Mouse (Mus musculus) layer of hippocampus, postnatal 36 days (tissue): ENCODE results near the gene Frem2. TPM values are rescaled to one million over a fixed set of nuclear protein-coding genes. Genes with fewer than 3 reads are reported as not detected.

Experiments used
- DNase-seq, 2 experiments: peaks; one replicate each; pipeline ENCODE4 v3.0.0; 2022
- total RNA-seq, 2 experiments: library from RNA; stranded (reverse); gene quantifications; 2 replicates each; pipeline ENCODE4 v1.2.3; 2021

Frem2 gene
- total RNA-seq, 2 experiments from 2014 or later: 2.1 to 2.5 TPM

- no peak for DNase-seq
These were observed 46.0 kb downstream of the Frem2 start for GRCm38 (mm10) chr3:53611106-53611505.

GRCm38 (mm10) chr3:53609851-53610250 lies 47.3 kb downstream of the Frem2 start:
- DNase-seq: no peak

GRCm38 (mm10) chr3:53600140-53600539 lies 57.0 kb downstream of the Frem2 start:
- no peak for DNase-seq

GRCm38 (mm10) chr3:53599315-53599714 lies 57.8 kb downstream of the Frem2 start:
- DNase-seq: no peak

DNA sequence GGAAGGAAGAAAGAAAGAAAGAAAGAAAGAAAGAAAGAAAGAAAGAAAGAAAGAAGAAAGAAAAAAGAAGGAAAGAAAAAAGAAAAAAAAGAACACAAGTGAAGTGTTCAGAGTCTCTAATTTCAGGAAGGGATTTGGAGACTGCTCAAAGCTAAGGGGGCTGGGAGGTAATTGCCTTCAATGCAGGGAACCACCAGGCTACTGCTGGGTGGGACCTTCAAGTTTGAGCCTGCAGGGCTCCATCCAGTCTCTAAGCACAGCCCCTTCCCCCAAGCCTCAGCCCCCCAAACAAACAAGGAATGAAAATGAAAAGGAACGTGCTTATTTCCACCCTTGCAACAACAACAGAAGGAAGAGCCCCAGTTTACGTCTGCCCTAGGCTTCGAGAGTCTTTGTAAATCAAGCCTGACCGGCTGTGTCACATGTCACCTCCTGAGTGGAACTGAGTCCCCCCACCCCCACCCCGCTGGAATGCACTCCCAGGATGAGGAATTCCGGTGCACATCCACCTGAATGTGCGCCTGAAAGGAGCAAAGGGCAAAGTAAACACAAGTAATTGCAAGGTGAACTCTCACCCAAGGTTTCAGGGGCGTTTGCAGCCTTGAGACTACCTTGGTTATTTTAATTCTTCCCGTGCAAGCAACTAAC lies 58.9 kb downstream of the Frem2 start:
- DNase-seq: no peak

DNA sequence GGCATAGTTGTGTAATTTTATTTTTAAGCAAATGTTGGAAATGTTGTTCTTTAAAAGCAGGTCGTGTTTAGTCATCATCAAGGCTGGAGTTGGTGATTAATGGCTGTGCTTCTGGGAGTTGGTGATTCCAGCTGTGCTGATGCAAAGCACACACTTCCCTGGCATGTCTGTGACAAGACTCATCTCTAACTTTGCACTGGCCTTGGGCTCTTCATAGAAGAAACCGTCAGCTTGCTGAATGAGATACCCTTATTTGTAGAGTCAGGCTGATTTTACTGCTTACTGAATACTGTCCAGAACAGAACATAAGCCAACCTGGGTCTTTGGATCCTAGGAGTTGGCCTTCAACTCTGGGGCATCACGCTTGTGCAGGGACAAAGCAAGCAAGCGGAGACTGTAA lies 62.7 kb downstream of the Frem2 start:
- DNase-seq: no peak

- no peak for DNase-seq
These were observed 63.4 kb downstream of the Frem2 start for GRCm38 (mm10) chr3:53593718-53594117.

DNA sequence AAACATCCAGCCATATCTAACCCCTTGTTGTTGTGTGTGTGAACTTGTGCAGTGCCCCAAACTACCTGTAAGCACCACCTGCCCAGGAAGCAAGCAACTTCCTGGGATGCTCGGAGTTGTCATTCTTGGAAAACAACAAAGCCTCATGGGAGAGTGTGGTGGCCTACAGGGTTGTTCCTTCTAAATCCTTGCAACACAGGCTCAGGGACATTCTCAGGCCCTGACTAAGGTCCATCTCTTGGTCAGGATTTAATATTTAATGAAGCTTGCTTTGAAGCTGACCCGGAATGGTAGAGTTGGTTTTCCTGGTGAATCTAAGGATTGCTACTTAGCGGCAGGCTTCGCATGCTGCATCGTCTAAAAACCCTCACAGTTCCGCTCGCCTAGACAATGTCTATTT lies 65.1 kb downstream of the Frem2 start:
- DNase-seq: no peak

GRCm38 (mm10) chr3:53590139-53590621 lies 67.0 kb downstream of the Frem2 start:
- peak; percentile 15 to 49 for DNase-seq

GRCm38 (mm10) chr3:53583248-53583647 lies 73.9 kb downstream of the Frem2 start:
- no peak for DNase-seq

- DNase-seq: no peak
These were observed 76.4 kb downstream of the Frem2 start for GRCm38 (mm10) chr3:53580596-53581254.

- no peak for DNase-seq
These were observed 77.9 kb downstream of the Frem2 start for GRCm38 (mm10) chr3:53579121-53579704.

DNA sequence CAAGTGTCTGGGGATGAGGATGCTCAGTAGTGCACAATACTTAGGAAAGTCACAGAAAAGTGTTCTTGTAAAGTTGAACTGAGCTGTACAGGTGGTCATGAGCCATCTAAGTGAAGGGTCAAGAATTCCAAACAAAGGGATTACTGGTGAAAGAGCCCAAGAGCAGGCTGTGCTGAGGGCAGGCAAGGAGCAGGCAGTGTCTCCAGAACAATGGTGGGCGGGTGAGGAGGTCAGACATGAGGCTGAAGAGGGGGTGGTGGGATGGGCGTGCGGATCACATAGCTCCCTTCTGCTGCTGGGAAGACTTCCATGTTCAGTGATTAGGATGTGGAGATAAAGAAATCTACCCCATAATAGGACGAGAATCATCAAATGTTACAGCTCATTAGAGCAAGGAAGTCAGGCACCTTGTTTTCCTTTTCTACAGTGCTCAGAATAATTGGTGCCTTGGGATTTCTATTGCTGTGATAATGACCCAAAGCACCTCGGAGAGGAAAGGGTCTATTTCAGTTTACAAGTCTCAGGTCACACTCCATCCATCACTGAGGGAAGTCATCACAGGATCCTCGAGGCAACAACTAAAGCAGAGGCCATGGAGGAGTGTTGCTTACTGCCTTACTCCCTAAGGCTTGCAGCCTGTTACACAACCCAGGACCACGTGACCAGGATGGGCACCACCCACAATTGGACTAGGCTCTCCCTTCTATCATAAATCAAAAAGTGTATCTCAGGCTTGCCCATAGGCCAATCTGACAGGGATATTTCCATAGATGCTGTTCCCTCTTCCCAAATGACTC lies 80.6 kb downstream of the Frem2 start:
- DNase-seq: no peak

GRCm38 (mm10) chr3:53574123-53574522 lies 83.0 kb downstream of the Frem2 start:
- DNase-seq: no peak

DNA sequence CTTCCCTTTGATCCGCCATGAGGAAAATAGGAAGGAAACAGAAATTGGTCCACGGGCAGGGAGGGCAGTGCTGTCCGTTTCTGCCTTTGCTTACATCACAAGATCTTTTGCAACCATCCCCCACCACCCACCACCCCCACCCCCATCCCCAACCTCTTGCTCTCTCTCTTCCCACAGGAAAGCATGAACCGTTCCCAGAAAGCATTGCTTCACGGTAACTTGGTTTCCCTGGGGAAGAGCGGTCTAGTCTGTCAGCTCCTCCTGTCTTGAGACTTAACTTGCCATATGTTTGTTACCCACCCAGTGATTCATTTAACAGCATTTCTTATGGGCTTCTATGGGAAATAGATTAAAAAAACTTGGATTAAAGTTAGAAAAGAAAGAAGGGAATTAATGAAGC lies 85.5 kb downstream of the Frem2 start:
- DNase-seq: no peak

- no peak for DNase-seq
These were observed 92.6 kb downstream of the Frem2 start for GRCm38 (mm10) chr3:53564521-53564920.

DNA sequence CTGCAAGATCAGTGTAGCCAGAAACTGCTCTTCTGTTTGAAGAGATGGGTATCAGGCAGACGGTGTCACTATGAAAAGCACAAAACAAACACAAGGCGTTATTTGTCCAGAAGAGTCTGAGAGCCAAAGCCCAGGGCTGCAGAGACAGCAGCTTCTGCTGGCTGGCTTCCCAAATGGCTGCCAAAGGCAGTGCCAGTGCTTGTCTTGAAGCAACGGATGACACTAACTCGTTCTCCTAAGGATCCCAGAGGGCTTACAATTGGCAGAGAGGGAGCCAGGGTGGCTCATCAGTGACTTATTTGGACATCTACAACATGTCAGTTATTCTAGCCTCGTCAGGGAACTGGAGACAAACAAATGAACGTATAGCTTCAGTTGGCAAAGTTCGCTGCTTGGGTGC lies 93.4 kb downstream of the Frem2 start:
- peak; percentile 7 to 29 for DNase-seq

DNA sequence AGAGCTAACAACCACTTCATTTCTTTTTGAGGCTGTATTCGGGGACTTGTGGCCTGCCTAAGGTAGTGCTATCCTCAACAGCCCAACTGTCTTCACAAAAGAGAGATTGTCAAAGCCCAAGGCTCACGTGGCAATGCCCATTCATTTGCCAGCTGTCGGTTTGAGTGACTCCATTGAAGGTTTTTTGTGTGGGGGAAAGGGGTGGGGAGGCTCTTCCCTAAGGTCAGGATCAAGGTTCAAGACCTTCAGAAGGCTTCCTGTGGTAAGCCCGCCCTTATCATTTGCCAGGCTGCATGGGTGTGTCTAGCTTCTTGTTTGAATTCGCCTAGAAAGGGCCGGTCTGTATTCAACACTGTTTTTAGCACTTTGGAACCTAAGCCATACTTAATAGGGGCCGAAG lies 95.3 kb downstream of the Frem2 start:
- DNase-seq: no peak

GRCm38 (mm10) chr3:53559056-53559455 lies 98.1 kb downstream of the Frem2 start:
- no peak for DNase-seq

DNA sequence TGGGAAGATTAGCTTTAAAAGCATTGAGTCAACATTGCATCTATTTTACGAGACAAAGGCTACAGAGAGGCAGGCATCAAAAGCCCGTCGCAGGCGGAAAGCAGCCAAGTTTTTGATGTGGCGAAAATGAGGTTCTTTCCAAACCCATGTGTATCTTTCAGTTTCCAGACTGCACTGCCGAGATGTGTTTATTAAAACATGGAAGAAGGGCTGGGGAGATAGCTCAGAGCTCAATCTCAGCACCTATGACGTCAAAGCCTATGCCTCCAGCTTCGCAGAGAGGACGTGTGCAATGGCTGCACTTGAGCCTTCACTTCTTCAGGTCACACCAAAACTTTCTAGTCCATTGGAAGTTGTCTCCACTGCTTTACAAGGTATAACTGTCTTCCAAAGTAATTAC lies 98.9 kb downstream of the Frem2 start:
- no peak for DNase-seq

GRCm38 (mm10) chr3:53557388-53558214 lies 99.6 kb downstream of the Frem2 start:
- no peak for DNase-seq
